Mouse (Mus musculus): Measurements from ENCODE around the gene Olfr1128. TPM values are rescaled to one million over a fixed set of nuclear protein-coding genes. Genes with fewer than 3 reads are reported as not detected.
"Not testable (repeated sequence)": the region's sequence is repeated elsewhere in the genome, so short reads cannot be mapped to it uniquely, and the experiment has no call there.

Olfr1128 gene
- total RNA-seq (2014; rRNA removed) (not detected in 2 replicates), polyA plus RNA-seq (2015; fragmentation: Nextera tagmentation; extraction: Ambion mirVana) (not detected in 2 replicates)

DNA sequence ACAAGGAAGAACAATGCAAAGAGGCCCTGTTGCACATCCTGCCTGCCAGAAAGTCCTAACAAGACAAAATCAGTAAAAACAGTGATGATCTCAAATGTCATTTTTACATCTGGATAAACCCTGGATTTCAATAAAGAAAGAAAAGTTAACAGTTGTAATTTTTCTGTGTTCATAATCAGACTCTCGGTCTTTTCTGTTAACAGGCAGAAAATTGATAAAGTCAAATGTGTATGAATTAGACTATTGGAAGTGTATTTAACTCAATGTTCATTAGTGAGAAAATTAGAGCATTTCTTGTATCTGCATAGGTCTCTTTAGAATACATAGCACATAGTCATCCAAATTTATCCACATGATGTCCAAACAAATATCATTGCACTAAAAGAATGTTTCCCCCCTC is at the start of gene Olfr1128:
Olfr1128 (minus strand) TSS at position 101 of the 400 bp plus-strand sequence.
- 95% methylated on average over 1 of the region's 1 CpGs for WGBS
- ATAC-seq (no peak), DNase-seq (ENCODE audit: low spot score) (no peak)
- H3K4me2 ChIP-seq (ENCODE audit: low read depth, low read length): no peak within 1 kb of the TSS
- H3K4me3 ChIP-seq (ENCODE audit: low read length): no peak within 1 kb of the TSS
- H3K9me3 ChIP-seq (ENCODE audit: low read length): no peaks in the 10 kb centered on the region
- no peaks in the 10 kb centered on the region for H3K36me3 ChIP-seq (ENCODE audit: insufficient read depth, low read length)
- H3K4me1 ChIP-seq (ENCODE audit: insufficient read depth, low read length): no peaks in the 10 kb centered on the region
- TF ChIP-seq CTCF (IDR thresholded peaks at IDR 0.05; ENCODE audit: low read depth): no peak
- no peaks in the 10 kb centered on the region for H3K27me3 ChIP-seq (ENCODE audit: insufficient read depth, low read length)
- no peak within 1 kb of the TSS for H3K9ac ChIP-seq (replicated peaks; ENCODE audit: low read length)
- no peak within 1 kb of the TSS for H3K27ac ChIP-seq

DNA sequence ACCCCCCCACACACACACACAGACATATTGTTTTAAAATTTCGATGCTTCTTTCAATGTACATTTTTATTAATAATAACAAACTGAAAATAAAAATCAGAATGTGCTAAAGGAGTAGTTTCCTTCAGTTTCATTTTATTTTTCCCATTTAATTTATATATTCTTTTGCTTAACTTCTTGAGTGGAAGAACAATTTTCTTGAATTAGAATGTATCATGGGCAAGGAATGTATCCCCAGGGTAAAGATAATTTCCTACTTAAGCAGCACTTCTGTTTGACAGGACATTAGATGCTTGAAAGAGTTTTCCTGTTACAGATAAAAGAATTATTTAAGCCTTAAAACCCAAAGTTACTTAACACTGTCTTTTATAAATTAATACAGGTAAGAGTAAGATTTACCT is 28.3 kb upstream of the Olfr1128 start, which contains the start of gene Olfr1129:
Olfr1129 (plus strand) TSS at position 301 of the 400 bp plus-strand sequence.
- H3K9ac ChIP-seq (replicated peaks; ENCODE audit: low read length); H3K9me3 ChIP-seq (ENCODE audit: low read length); H3K27ac ChIP-seq; H3K36me3 ChIP-seq (ENCODE audit: insufficient read depth, low read length); H3K4me2 ChIP-seq (ENCODE audit: low read depth, low read length); H3K4me3 ChIP-seq (ENCODE audit: low read length); H3K4me1 ChIP-seq (ENCODE audit: insufficient read depth, low read length); H3K27me3 ChIP-seq (ENCODE audit: insufficient read depth, low read length); DNase-seq (ENCODE audit: low spot score); ATAC-seq: not testable (repeated sequence)
- WGBS: 73% methylated on average over 1 of the region's 1 CpGs

DNA sequence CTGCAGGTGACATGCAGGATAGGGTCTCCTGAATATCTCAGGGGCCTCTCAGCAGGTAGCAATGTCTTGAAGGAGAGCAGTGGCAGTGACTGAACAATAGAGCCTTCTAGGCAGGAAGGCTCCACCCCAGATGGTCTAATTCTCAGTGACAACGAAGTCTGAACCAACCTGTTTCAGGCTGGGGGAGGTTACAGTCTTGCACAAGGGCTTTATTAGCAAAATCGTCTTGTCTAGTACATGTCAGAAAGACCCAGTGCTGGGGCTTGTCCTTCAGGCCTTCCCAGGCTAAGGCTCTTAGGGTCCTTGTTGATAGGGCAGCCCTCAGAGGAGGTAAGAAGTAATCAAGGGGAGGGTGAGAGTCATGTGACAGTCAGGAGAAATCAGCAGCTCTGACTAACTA is 10.5 kb downstream of the Olfr1128 start:
- H3K36me3 ChIP-seq (ENCODE audit: insufficient read depth, low read length): no peaks in the 10 kb centered on the region
- no peak overlapping the region for H3K4me2 ChIP-seq (ENCODE audit: low read depth, low read length)
- H3K4me3 ChIP-seq (ENCODE audit: low read length): no peak overlapping the region
- no peak overlapping the region for H3K27ac ChIP-seq
- no peak overlapping the region for H3K9ac ChIP-seq (replicated peaks; ENCODE audit: low read length)
- WGBS: 74% methylated on average over 2 of the region's 2 CpGs
- H3K27me3 ChIP-seq (ENCODE audit: insufficient read depth, low read length): no peaks in the 10 kb centered on the region
- H3K4me1 ChIP-seq (ENCODE audit: insufficient read depth, low read length): no peaks in the 10 kb centered on the region
- no peak for TF ChIP-seq CTCF (IDR thresholded peaks at IDR 0.05; ENCODE audit: low read depth)
- no peaks in the 10 kb centered on the region for H3K9me3 ChIP-seq (ENCODE audit: low read length)
- no peak for DNase-seq (ENCODE audit: low spot score)
- ATAC-seq: no peak

DNA sequence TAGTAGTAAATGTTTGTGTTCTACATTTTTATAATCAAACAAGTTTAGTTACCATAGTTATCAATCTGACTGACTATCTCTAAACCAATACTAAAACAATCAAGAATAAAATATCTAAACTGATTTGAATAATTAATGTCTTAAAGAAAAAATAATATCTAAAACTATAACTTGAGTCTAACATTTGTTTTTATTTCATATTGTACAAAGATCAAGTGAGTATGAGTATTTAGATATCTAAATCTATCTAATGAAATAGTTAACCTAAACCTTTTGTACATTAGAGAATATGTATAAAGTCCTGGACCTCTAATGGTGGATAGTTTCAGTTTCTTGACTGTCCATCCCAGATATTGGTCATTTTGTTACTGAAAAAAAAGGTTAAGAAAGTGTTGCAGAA is 13.8 kb downstream of the Olfr1128 start, which contains the start of gene Olfr153:
Olfr153 (plus strand) TSS at position 301 of the 400 bp plus-strand sequence.
- no peaks in the 10 kb centered on the region for H3K4me1 ChIP-seq (ENCODE audit: insufficient read depth, low read length)
- no peak within 1 kb of the TSS for H3K4me2 ChIP-seq (ENCODE audit: low read depth, low read length)
- no peaks in the 10 kb centered on the region for H3K9me3 ChIP-seq (ENCODE audit: low read length)
- H3K27me3 ChIP-seq (ENCODE audit: insufficient read depth, low read length): no peaks in the 10 kb centered on the region
- no peak for TF ChIP-seq CTCF (IDR thresholded peaks at IDR 0.05; ENCODE audit: low read depth)
- DNase-seq (ENCODE audit: low spot score): no peak
- no peak within 1 kb of the TSS for H3K27ac ChIP-seq
- no peak within 1 kb of the TSS for H3K4me3 ChIP-seq (ENCODE audit: low read length)
- H3K36me3 ChIP-seq (ENCODE audit: insufficient read depth, low read length): no peaks in the 10 kb centered on the region
- ATAC-seq: no peak
- H3K9ac ChIP-seq (replicated peaks; ENCODE audit: low read length): no peak within 1 kb of the TSS

DNA sequence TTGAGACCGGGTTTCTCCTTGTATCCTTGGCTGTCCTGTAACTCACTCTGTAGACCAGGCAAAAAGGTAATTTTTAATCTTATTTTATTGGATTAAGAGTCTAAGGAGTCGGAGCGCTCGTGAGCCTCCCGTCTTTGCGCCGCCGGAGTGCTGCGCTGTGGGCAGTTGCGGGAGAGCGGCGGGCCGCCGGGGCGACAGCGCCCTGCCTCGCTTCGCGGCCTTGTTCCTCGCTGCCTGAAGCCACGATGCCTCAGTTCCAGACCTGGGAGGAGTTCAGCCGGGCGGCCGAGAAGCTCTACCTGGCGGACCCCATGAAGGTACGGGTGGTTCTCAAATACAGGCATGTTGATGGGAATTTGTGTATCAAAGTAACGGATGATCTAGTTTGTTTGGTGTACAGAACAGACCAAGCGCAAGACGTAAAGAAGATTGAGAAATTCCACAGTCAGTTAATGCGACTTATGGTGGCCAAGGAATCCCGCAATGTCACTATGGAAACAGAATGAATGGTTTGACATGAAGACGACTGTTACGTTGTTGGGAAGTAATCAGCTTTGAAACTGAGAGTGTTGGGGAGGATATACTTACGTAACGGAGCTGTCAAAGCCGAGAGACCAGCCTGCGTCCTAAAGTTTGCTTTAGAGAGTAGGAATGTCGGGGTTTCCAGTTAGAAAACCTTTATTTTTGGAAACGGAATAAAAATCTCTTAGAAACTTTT is 19.3 kb downstream of the Olfr1128 start:
- H3K9ac ChIP-seq (replicated peaks; ENCODE audit: low read length): not testable (repeated sequence)
- WGBS: 34% methylated on average over 37 of the region's 39 CpGs

DNA sequence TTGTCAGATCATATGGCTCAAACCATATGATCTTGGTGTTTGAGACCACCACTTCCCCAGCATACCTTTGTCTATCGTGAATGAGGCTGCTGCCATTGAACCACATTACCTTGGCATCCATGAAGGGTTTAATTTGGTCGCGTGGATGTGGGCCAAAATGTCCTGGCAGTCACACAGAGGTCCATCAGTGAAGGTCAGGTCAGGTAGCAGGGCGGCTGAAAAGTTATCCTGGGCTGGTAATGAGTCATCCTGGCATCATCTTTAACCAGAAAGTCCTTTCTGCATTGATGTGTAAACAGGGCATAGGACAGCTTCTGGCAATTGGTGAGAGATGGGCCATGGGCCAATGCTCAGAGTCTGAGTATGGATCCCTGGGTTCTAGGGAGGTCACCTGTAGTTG is 24.7 kb downstream of the Olfr1128 start:
- Histone ChIP-seq H3K27me3 (ENCODE audit: insufficient read depth, low read length) (no peaks in the 10 kb centered on the region), H3K4me2 (ENCODE audit: low read depth, low read length) (no peak overlapping the region), H3K27ac (no peak overlapping the region), H3K36me3 (ENCODE audit: insufficient read depth, low read length) (no peaks in the 10 kb centered on the region), H3K4me3 (ENCODE audit: low read length) (no peak overlapping the region), H3K9me3 (ENCODE audit: low read length) (no peaks in the 10 kb centered on the region), H3K4me1 (ENCODE audit: insufficient read depth, low read length) (no peaks in the 10 kb centered on the region), H3K9ac (replicated peaks; ENCODE audit: low read length) (no peak overlapping the region)
- no peak for TF ChIP-seq CTCF (IDR thresholded peaks at IDR 0.05; ENCODE audit: low read depth)
- no peak for ATAC-seq
- 85% methylated on average over 4 of the region's 4 CpGs for WGBS
- no peak for DNase-seq (ENCODE audit: low spot score)

More for the DNA sequence above, 19.3 kb downstream of the Olfr1128 start:
- Histone ChIP-seq H3K4me2 (ENCODE audit: low read depth, low read length) (peak overlapping the region; percentile 48), H3K4me3 (ENCODE audit: low read length) (peak overlapping the region; percentile 31)
- not testable (repeated sequence) for H3K4me1 ChIP-seq (ENCODE audit: insufficient read depth, low read length); H3K27ac ChIP-seq; H3K27me3 ChIP-seq (ENCODE audit: insufficient read depth, low read length); H3K36me3 ChIP-seq (ENCODE audit: insufficient read depth, low read length); H3K9me3 ChIP-seq (ENCODE audit: low read length)
- peak; percentile 68 for ATAC-seq
- DNase-seq (ENCODE audit: low spot score): peak; percentile 38

DNA sequence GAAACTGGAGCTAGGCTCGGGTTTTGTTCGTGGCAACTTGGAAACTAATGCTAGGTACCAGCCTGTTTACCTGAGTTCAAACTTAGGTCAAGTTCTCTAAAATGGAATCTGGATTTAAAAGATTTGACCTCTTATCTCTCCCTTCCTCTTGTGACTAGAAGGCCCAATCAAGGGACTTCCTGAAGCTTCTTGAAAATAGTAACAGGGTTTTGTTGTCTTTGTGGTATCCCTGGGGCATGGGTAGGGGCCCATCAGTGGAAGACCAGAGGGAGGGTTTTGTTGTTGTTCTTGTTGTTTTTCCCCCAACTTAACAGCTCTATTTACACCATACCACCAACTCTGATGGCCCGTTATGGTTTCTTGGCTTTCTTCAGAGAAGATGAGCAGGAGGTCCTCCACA is 28.8 kb downstream of the Olfr1128 start:
- no peak overlapping the region for H3K27ac ChIP-seq
- DNase-seq (ENCODE audit: low spot score) (no peak), ATAC-seq (no peak)
- no peak overlapping the region for H3K4me3 ChIP-seq (ENCODE audit: low read length)
- no peak overlapping the region for H3K9ac ChIP-seq (replicated peaks; ENCODE audit: low read length)
- H3K9me3 ChIP-seq (ENCODE audit: low read length): no peaks in the 10 kb centered on the region
- H3K27me3 ChIP-seq (ENCODE audit: insufficient read depth, low read length): no peaks in the 10 kb centered on the region
- no peaks in the 10 kb centered on the region for H3K36me3 ChIP-seq (ENCODE audit: insufficient read depth, low read length)
- 93% methylated on average over 3 of the region's 3 CpGs for WGBS
- no peak for TF ChIP-seq CTCF (IDR thresholded peaks at IDR 0.05; ENCODE audit: low read depth)
- no peaks in the 10 kb centered on the region for H3K4me1 ChIP-seq (ENCODE audit: insufficient read depth, low read length)
- no peak overlapping the region for H3K4me2 ChIP-seq (ENCODE audit: low read depth, low read length)

Data from hindbrain, postnatal 0 days (tissue).